Mouse (Mus musculus) left cerebral cortex, postnatal 10 days (tissue): ENCODE data around the gene Tbcb. TPM values are rescaled to one million over a fixed set of nuclear protein-coding genes. Genes with fewer than 3 reads are reported as not detected.
"Not testable (repeated sequence)": the region's sequence is repeated elsewhere in the genome, so short reads cannot be mapped to it uniquely, and the experiment has no call there.

ENCODE experiments used
- DNase-seq, 2 experiments: peaks; one replicate each; pipeline ENCODE4 v3.0.0; 2021 to 2022; ENCODE audit warnings: low spot score in 2 of 2, mixed read lengths in 1 of 2; ENCODE audit errors: extremely low spot score in 1 of 2
- intact Hi-C: fragments of 180-260 bp; cut with DNase I; formaldehyde crosslinking; loops from one replicate; pipeline ENCODE4 v1.15.1; 2025
- total RNA-seq, 2 experiments: library from RNA; stranded (reverse); gene quantifications; 2 replicates each; pipeline ENCODE4 v1.2.3; 2021

The Tbcb gene
- 100 to 1,000 TPM; 176 to 206 TPM for total RNA-seq

DNA sequence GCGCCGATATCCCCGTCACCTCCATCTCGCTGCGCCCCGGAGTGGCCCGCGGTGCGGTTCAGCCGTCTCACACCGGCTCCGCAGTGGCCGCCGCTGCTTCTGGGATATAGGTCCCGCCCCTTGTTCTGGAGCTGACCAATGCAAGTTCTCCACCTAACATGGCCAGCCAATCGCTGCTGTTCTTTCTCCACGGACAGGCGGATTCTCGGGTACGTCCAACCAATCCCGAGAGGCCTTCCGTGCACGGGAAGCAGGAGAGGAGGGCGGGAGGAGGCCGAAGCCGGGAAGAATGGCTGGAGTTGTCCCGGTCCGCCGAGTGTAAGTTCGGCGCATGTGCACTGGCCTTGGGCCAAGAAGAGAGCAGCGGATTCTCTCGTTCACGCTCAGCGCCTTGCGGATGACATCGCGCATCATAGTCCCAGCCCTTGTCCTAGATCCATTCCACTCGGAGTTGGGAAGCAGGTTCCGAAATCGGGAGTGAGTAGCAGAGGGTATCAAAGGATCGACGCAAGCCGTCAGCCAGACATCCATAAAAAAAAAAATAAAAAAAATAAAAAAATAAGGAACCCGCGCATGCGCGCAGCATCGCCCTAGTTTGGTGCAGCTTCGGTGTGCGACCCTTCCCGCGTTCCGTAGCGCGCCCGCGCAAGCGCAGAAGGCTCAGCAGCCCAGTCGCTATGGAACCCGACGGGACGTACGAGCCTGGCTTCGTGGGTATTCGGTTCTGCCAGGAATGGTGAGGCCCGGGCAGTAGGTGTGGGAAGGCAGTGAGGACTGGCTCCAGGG is at the start of gene Tbcb, which contains the start of gene Polr2i:
Gene Tbcb, minus strand, starts transcription at position 604 of the 786 bp plus-strand sequence.
Gene Polr2i, plus strand, starts transcription at position 280 of the 786 bp plus-strand sequence.
- peak; percentile 99 for DNase-seq
- intact Hi-C loops = loop anchor here (5.0 kb wide), 1 partner anchor 60 kb away; the partner anchor contains the start of gene Clip3

- DNase-seq = no peak
- intact Hi-C loops = no loop called here
Observed at GRCm38 (mm10) chr7:30281522-30281921, 49.5 kb upstream of the Tbcb start.

- peak; percentile 88 to 94 for DNase-seq
- intact Hi-C loops = no loop called here
Observed at GRCm38 (mm10) chr7:30280670-30281138, 48.6 kb upstream of the Tbcb start.

- intact Hi-C loops = no loop called here
- peak; percentile 91 to 94 for DNase-seq
Observed at GRCm38 (mm10) chr7:30279951-30280669, 48.0 kb upstream of the Tbcb start, which contains the start of the genes Thap8 and Wdr62. TSS of gene Thap8 (plus strand) at chr7:30280094. TSS of gene Wdr62 (minus strand) at chr7:30280419.

DNA sequence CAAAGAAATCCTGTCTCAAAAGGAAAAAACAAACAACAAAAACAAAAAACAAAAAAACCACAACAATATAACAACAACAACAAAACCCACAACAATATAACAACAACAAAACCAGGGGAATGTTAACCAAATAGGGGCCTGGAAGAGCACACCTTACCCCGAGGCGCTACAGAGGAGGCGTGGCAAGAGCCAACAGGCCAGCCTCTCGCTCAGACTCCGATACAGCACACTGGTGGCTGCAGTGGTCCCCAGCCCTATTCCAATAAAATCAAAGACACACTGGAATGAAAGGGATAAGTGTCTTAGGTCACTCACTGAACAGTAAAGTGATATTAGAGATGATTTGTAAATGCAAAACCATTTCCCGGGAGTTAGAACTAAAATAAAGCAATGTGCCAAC is 47.5 kb upstream of the Tbcb start:
- intact Hi-C loops = no loop called here
- DNase-seq = no peak

DNA sequence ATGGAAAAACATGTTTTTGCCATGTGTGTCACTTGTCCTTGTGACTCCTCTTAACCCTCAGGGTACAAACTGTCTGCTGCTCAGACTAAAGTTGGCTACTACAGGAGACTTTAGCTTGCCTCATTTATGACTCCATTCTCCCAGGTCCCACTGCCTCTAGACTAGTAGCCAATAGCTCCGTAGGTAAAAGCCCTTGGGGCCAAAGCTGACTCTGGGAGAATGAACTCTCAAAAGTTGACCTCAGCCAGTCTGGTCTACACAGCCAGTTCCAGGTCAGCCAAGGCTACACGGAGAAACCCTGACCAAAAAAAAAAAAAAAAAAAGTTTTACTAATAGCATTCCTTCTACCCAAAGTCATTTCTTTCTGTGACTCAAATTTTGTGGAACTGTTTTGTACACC is 46.8 kb upstream of the Tbcb start:
- intact Hi-C loops = no loop called here
- DNase-seq = no peak

DNA sequence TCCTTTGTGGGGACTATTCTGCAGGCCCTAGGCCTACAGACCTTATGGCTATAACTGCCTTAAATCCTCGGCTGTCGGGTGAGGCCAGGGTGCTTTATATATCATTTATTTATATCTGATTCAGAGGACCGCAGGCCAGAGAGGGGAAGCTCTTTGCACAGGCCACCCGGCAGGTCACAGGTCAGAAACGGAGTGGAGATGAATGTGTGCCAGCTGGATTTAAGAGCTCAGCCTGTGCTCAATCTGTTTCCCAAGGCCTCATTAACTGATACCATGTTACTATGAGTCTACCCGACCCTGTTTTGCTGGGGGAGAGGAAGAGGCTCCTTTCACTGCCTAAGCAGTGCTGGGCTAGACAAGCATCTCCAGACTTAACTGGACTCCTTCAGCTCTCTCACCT is 42.3 kb upstream of the Tbcb start:
- intact Hi-C loops = no loop called here
- DNase-seq = no peak

DNA sequence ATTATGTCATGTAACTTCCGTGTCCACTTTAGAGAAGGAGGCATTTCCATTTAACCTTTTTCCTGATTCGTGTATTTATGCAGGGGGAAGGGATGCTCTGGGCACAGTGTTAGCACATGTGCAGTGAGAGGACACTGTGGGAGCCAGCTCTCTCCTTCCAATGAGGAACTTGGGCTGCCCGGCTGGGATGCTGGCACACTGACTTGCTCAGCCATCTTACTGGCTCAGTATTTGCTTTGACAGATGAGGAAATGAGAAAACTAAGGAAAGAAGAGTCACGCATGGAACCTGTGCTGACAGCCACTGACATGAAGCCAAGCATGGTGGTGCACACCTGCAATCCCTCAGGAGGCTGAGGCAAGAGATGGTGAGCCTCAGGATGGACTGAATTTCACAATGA is 37.6 kb upstream of the Tbcb start:
- intact Hi-C loops = no loop called here
- no peak for DNase-seq

DNA sequence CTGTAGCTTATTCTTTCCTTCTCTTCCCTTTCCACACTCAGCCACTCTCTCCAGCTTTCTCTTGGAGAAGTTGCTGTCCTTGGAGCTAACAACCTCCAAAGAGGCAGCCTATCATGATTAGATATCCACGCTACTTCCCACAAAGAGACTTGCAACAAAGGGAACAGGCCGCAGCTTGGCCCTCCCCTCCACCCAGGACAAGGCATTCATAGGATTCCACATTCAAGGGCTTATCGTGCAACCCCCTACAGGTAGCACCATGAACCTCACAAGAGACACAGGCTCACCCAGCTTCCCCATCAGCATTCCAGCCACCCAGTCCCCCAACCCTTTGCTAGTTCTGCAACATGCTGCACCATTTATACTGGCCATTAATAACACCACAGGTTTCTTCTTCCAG is 34.7 kb upstream of the Tbcb start:
- DNase-seq = no peak
- intact Hi-C loops = no loop called here

GRCm38 (mm10) chr7:30265935-30266334 is 33.9 kb upstream of the Tbcb start:
- DNase-seq = no peak
- intact Hi-C loops = no loop called here

- DNase-seq = no peak
- intact Hi-C loops = no loop called here
Observed at GRCm38 (mm10) chr7:30265531-30265930, 33.5 kb upstream of the Tbcb start.

DNA sequence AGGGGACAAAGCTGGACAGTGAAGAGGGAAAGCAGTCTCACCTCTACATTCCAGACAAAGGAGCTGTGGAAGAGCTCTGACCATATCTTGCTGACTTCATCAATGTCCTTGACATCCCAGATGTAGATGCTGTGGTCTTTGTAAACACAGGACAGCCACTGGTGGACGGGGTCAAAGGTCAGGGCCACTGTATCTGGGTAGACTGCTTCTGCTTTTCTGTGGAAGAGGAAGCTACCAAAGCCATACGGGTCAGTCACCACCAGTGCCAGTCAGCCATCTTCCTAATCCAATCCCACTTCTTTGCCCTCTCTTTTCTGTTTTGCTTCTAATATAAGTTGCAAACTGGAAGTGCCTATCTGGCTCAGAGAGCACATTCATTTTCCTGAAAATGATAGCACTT is 33.0 kb upstream of the Tbcb start:
- intact Hi-C loops = no loop called here
- no peak for DNase-seq

- intact Hi-C loops = no loop called here
Observed at GRCm38 (mm10) chr7:30251956-30252954, 20.2 kb upstream of the Tbcb start.

DNA sequence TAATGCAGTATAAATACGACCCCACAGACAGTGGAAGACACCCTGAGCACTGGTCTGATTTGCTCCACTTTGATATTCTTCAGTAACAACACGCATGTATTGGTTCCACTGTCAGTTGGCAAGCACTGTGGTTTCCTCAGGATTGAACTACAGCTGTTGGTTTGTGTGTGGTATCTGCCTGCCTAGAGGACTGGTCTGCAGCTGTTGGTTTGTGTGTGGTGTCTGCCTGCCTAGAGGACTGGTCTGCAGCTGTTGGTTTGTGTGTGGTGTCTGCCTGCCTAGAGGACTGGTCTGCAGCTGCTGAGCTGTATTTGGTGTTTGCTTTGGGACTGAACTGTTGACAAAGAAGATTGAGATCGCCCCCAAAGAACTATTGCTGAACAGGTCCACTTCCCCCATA is 5.3 kb upstream of the Tbcb start:
- intact Hi-C loops, DNase-seq: not testable (repeated sequence)

More at GRCm38 (mm10) chr7:30251956-30252954, 20.2 kb upstream of the Tbcb start:
- DNase-seq = peak in 1 of 2 experiments; percentile 69

- no peak for DNase-seq
- intact Hi-C loops = no loop called here
Observed at GRCm38 (mm10) chr7:30235625-30236024, 3.6 kb upstream of the Tbcb start, which contains the start of gene Ovol3. TSS of gene Ovol3 (minus strand) at chr7:30235725.

DNA sequence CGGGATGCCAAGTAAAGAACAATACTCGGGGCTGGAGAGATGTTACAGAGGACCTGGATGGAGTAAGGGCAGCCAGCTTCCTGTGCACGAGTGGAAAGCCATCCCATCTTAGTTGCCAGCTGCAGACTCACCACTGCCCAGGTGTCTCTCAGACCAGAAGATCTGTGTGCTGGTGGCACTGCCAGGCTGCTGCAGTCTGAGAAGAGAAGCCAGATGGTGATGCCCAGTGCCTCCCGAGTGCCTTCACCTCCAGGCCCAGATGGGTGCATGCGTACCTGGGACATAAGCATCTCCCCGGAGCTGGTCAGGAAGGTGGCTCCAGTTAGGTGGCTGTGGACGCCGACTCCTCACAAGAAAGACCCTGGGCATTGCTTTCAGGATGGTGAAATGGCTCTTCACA is 3.0 kb upstream of the Tbcb start:
- DNase-seq = no peak
- intact Hi-C loops = no loop called here

DNA sequence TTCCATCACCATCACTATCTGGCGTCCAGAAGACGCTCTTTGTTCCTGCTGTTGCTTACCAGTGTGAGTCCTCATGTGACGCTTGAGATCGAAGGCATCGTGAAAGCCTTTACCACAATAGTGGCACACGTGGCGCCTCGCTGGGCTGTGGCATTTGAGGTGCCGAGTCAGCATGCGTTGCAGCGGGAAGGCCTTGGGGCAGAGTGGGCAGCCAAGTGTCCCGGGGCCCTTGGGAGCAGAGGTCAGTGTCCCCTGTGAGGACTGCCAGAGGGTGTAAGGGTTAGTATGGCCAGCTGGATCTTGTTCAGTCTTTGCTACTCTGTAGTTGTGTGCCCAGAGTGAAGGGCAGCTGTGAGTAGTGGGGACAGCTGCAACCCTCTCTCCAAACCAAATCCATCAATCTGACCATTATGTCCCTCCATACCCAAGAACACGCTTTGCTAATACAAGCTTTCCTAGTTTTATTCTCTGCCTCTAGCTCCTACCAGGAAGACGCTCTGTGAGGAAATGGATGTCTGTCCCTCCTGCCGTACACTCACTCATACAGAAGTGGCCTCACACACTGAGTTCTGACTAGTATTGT is 2.3 kb upstream of the Tbcb start:
- no peak for DNase-seq
- intact Hi-C loops = loop anchor here (5.0 kb wide), 1 partner anchor 58 kb away; the partner anchor contains the start of gene Clip3

DNA sequence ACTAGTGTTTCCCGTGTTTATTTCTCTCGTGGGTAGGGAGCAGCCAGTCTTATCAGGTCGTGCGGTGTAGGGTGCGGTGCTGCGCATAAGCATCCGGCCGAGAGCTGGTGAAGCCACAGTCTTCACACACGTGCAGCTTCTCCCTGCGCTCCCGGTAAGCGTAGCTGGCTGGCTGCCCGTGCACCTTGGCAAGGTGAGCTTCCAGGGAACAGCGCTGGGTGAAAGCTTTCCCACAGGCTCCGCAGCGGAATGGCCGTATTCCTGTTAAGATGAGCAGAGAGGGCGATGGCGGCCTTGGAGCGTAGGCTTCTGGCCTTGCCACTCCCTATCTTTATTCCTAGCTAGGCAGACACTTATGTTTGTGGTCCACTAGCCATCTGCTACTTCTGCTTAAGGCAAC is 1.3 kb upstream of the Tbcb start:
- DNase-seq = peak in 1 of 2 experiments; percentile 62
- intact Hi-C loops = loop anchor here (5.0 kb wide), 1 partner anchor 59 kb away; the partner anchor contains the start of gene Clip3
